Comparison of ENCODE assay signal across 26 mouse cellular contexts in genomic region chr4:99752426-99752825, GRCm38 (mm10).
"Had no signal": no experiment of that assay in that cellular context is flagged by ENCODE, and none has a peak within 500 bp of the region (broad histone marks: within the 10 kb centered on the region; RNA-seq: fewer than 3 reads in every experiment).

No protein-coding gene starts in this region.

- H3K4me1 ChIP-seq: forebrain, embryonic 15.5 days; heart, embryonic 10.5 days; heart, embryonic 12.5 days; hindbrain, embryonic 10.5 days; hindbrain, embryonic 12.5 days; intestine, embryonic 15.5 days; kidney, embryonic 15.5 days; limb, embryonic 10.5 days; limb, embryonic 12.5 days had no signal

- H3K9ac ChIP-seq: forebrain, embryonic 15.5 days; forebrain, postnatal 0 days; heart, embryonic 12.5 days; hindbrain, embryonic 12.5 days; hindbrain, embryonic 14.5 days; intestine, embryonic 15.5 days; kidney, embryonic 15.5 days; limb, embryonic 12.5 days had no signal

- H3K27me3 ChIP-seq: forebrain, embryonic 15.5 days; heart, embryonic 12.5 days; hindbrain, embryonic 12.5 days; intestine, embryonic 15.5 days; kidney, embryonic 15.5 days; limb, embryonic 12.5 days had no signal

- H3K4me3 ChIP-seq: forebrain, embryonic 15.5 days; heart, embryonic 10.5 days; heart, embryonic 12.5 days; hindbrain, embryonic 10.5 days; hindbrain, embryonic 12.5 days; intestine, embryonic 15.5 days; kidney, embryonic 15.5 days; layer of hippocampus, adult 2 months; left cerebral cortex, adult 2 months; limb, embryonic 10.5 days; limb, embryonic 12.5 days had no signal

- H3K36me3 ChIP-seq: forebrain, embryonic 15.5 days had no signal

- ATAC-seq: forebrain, embryonic 15.5 days; forebrain, postnatal 0 days; hindbrain, embryonic 16.5 days; inflammation-experienced regulatory T-cells, adult 6 months; intestine, embryonic 15.5 days; intestine, postnatal 0 days had no signal

- H3K27ac ChIP-seq: forebrain, embryonic 15.5 days; heart, embryonic 10.5 days; hindbrain, embryonic 10.5 days; hindbrain, embryonic 12.5 days; hindbrain, embryonic 14.5 days; intestine, embryonic 15.5 days; kidney, embryonic 15.5 days; kidney, postnatal 0 days; layer of hippocampus, adult 2 months; left cerebral cortex, adult 2 months; limb, embryonic 10.5 days; limb, embryonic 12.5 days had no signal

- H3K9me3 ChIP-seq: forebrain, embryonic 15.5 days; heart, embryonic 10.5 days; heart, embryonic 12.5 days; hindbrain, embryonic 10.5 days; hindbrain, embryonic 12.5 days; intestine, embryonic 15.5 days; kidney, embryonic 15.5 days; limb, embryonic 10.5 days had no signal

- H3K4me2 ChIP-seq: forebrain, embryonic 15.5 days; heart, embryonic 12.5 days; hindbrain, embryonic 12.5 days; hindbrain, embryonic 14.5 days; intestine, embryonic 15.5 days; kidney, embryonic 15.5 days; limb, embryonic 12.5 days had no signal

- DNase-seq: forebrain, postnatal 0 days; gastrocnemius, postnatal 14 days; gastrocnemius, postnatal 36 days; heart, adult 18-20 months; heart, postnatal 10 days; heart, postnatal 4 days; kidney, adult 2 months; kidney, adult 9 months; kidney, postnatal 25 days; kidney, postnatal 4 days had no signal
